Comparison of ENCODE assay signal across 1 mouse cellular context in the genomic region with DNA sequence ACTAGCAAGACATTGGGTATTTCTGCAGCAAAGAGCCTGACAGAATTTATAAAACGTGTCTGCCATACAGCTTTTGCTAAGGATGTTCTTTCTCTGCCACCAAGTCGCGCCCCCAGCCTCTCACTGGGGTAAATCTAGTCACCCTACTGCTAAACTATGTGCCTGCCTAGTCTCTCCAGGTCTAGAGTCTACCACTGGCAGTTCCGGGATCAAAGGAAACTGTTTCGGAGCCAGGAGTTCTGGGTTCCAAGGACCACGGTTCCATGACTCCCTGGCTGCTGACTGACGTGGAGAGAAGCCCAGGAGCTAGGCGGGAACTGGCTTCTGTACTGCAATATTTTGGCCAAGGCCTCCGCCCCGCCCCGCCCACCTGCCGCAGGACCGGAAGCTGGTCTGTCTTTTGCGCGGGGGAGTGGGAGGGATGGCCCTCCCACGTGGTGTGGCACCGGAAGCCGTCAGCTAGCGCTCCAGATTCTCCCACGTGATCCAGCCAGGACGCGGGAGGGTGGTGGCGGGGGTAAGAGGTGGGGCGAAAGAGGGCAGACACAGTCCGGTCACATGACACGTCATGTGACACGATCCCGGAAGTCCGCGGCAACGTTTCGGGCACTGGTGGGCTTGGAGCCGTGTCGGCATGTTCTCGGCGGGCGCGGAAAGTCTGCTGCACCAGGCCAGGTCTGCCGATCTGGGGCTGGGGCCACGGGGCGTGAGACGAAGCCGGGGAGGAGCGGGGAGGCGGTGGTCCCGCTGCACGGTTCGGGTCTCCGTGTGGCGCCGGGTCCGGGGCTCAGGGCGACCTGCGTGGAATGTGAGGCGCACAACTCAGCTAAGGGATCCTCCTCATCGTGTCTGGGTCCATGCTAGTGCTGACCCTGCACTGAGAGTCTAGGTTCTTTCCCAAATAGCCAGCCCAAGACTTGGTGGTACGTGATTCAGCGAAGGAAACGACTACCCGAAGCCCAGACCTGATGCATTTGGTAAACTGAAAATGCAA.
TF ChIP-seq lines count a peak whose summit lies in the region.

A gene (plus strand): TSS at position 484 of the 994 bp plus-strand sequence.

TF ChIP-seq in CH12.LX, 34 proteins besides CTCF, POLR2A, EP300 and RAD21:
- TF ChIP-seq ZMIZ1 (IDR thresholded peaks at IDR 0.05; ENCODE audit: low read depth, low read length) (no peak), HCFC1 (IDR thresholded peaks at IDR 0.05; ENCODE audit: low read depth, low read length) (peak; percentile 81), KAT2A (IDR thresholded peaks at IDR 0.05; ENCODE audit: insufficient replicate concordance, low read length) (peak; percentile 64; the same call in 1 of the 2 replicates), MEF2A (IDR thresholded peaks at IDR 0.05; ENCODE audit: borderline replicate concordance, low read depth, low read length) (no peak), CHD2 (IDR thresholded peaks at IDR 0.05; ENCODE audit: low read length) (0 out of 2 replicates have a peak, but pooled peaks have one; percentile 28), JUND (conservative IDR thresholded peaks at IDR 0.05; ENCODE audit: low read depth, low read length) (no peak), E2F4 (IDR thresholded peaks at IDR 0.05; ENCODE audit: insufficient replicate concordance, low read depth, low read length) (peak; percentile 70; the same call in 1 of the 2 replicates), POLR2AphosphoS2 (IDR thresholded peaks at IDR 0.05; ENCODE audit: low read depth, low read length) (peak; percentile 82), UBTF (IDR thresholded peaks at IDR 0.05; ENCODE audit: low read depth, low read length) (no peak), TBP (conservative IDR thresholded peaks at IDR 0.05; ENCODE audit: low read depth, low read length) (0 out of 2 replicates have a peak, but pooled peaks have one; percentile 16), MAFK (IDR thresholded peaks at IDR 0.05; ENCODE audit: insufficient replicate concordance, low read length) (0 out of 2 replicates have a peak, but pooled peaks have one; percentile 11), ZC3H11A (IDR thresholded peaks at IDR 0.05; ENCODE audit: low read depth, low read length) (no peak), MAZ (IDR thresholded peaks at IDR 0.05; ENCODE audit: low read depth, low read length) (peak; percentile 94), SIN3A (IDR thresholded peaks at IDR 0.05; ENCODE audit: low read length) (peak; percentile 99), JUN (IDR thresholded peaks at IDR 0.05; ENCODE audit: insufficient read depth, low read depth, low read length) (no peak), PAX5 (IDR thresholded peaks at IDR 0.05; ENCODE audit: low read length) (no peak), ZKSCAN1 (IDR thresholded peaks at IDR 0.05; ENCODE audit: borderline replicate concordance, low read depth, low read length) (no peak), USF2 (conservative IDR thresholded peaks at IDR 0.05; ENCODE audit: low read depth, low read length) (peak; percentile 98), TCF12 (IDR thresholded peaks at IDR 0.05; ENCODE audit: low read depth, low read length) (peak; percentile 56; the same call in 1 of the 2 replicates), ETS1 (conservative IDR thresholded peaks at IDR 0.05; ENCODE audit: low read depth, low read length) (peak; percentile 69), BHLHE40 (IDR thresholded peaks at IDR 0.05; ENCODE audit: low read depth, low read length) (peak; percentile 81), ZNF384 (IDR thresholded peaks at IDR 0.05; ENCODE audit: low read depth, low read length) (no peak), USF1 (IDR thresholded peaks at IDR 0.05; ENCODE audit: low read depth, low read length) (peak; percentile 98), CHD1 (IDR thresholded peaks at IDR 0.05; ENCODE audit: low read depth, low read length) (no peak), ELF1 (IDR thresholded peaks at IDR 0.05; ENCODE audit: low read depth, low read length) (peak; percentile 97), GABPA (IDR thresholded peaks at IDR 0.05; ENCODE audit: insufficient replicate concordance, low read depth, low read length) (no peak), MAX (IDR thresholded peaks at IDR 0.05; ENCODE audit: low read length) (peak; percentile 96), NELFE (IDR thresholded peaks at IDR 0.05; ENCODE audit: low read depth, low read length) (peak; percentile 71), SMC3 (IDR thresholded peaks at IDR 0.05; ENCODE audit: low read depth, low read length) (no peak), MYC (IDR thresholded peaks at IDR 0.05; ENCODE audit: low read depth, low read length) (peak; percentile 78), NRF1 (IDR thresholded peaks at IDR 0.05; ENCODE audit: low read depth, low read length) (peak; percentile 41), RCOR1 (conservative IDR thresholded peaks at IDR 0.05; ENCODE audit: low read depth, low read length) (no peak), MXI1 (IDR thresholded peaks at IDR 0.05; ENCODE audit: low read depth, low read length) (peak; percentile 93), IRF4 (IDR thresholded peaks at IDR 0.05; ENCODE audit: low read depth, low read length) (peak; percentile 40; the same call in 1 of the 2 replicates)
TF ChIP-seq in CH12.LX: peak in this region for 21.
